Mouse (Mus musculus) heart, embryonic 15.5 days (tissue): ENCODE results near the gene Tmem178b. TPM values are rescaled to one million over a fixed set of nuclear protein-coding genes. Genes with fewer than 3 reads are reported as not detected.
A peak's percentile ranks its signal among the peaks of the same experiment; 100 is the strongest.

Experiments used
- ATAC-seq: fragments of 200-750 bp; cut with Nextera tagmentation; replicated peaks from 2 replicates; pipeline ENCODE4 v1.8.0; 2017; ENCODE audit warnings: low read depth, moderate TSS enrichment; ENCODE audit not compliant: insufficient number of reproducible peaks, insufficient read depth, low FRiP score
- H3K27ac ChIP-seq: fragments of 300-500 bp; sonication (generic); 2 replicates; pipeline ENCODE4 v1.5.1; 2015; ENCODE audit warnings: mild to moderate bottlenecking, inconsistent platforms
- H3K27me3 ChIP-seq: fragments of 300-500 bp; sonication (generic); 2 replicates; pipeline ENCODE4 v1.6.1; 2015; ENCODE audit warnings: inconsistent platforms
- H3K36me3 ChIP-seq: fragments of 300-500 bp; sonication (generic); 2 replicates; pipeline ENCODE4 v1.6.1; 2015; ENCODE audit warnings: mild to moderate bottlenecking, inconsistent platforms
- H3K4me1 ChIP-seq: fragments of 300-500 bp; sonication (generic); replicated peaks from 2 replicates; pipeline ENCODE4 v1.6.1; 2015; ENCODE audit warnings: inconsistent platforms
- H3K4me2 ChIP-seq: fragments of 300-500 bp; sonication (generic); 2 replicates; pipeline ENCODE4 v1.6.1; 2015; ENCODE audit warnings: inconsistent platforms, mild to moderate bottlenecking, moderate library complexity
- H3K4me3 ChIP-seq: fragments of 300-500 bp; sonication (generic); 2 replicates; pipeline ENCODE4 v1.5.1; 2015; ENCODE audit warnings: mild to moderate bottlenecking, inconsistent platforms
- H3K9ac ChIP-seq: fragments of 300-500 bp; sonication (generic); 2 replicates; pipeline ENCODE4 v1.6.1; 2015; ENCODE audit warnings: mild to moderate bottlenecking, inconsistent platforms
- H3K9me3 ChIP-seq: fragments of 300-500 bp; sonication (generic); replicated peaks from 2 replicates; pipeline ENCODE4 v1.6.1; 2016; ENCODE audit warnings: inconsistent platforms
- WGBS: fragments of 180-500 bp; shearing (Covaris S2); methylation state at CpG from one replicate; pipeline ENCODE4 v1.1.7; 2015; ENCODE audit warnings: mixed read lengths; 5-methylcytosine and 5-hydroxymethylcytosine counted together
- polyA plus RNA-seq: library from polyadenylated mRNA; unstranded; fragments of >200 nt; fragmentation: Nextera tagmentation; extraction: Ambion mirVana; gene quantifications from 2 replicates; pipeline ENCODE4 v1.2.1, GENCODE M21; 2015

Tmem178b gene
- 0.01 and 0.23 TPM in 2 replicates for polyA plus RNA-seq

GRCm38 (mm10) chr6:39872901-39873591, at the start of gene Tmem178b:
TSS of gene Tmem178b (plus strand) at chr6:39873271.
- ATAC-seq = 0 out of 2 replicates have a peak, but pooled peaks have one; percentile 18
- WGBS = under 1% methylated on average over 63 of the region's 63 CpGs
- peak within 1 kb of the TSS; percentile 97 for H3K4me2 ChIP-seq

GRCm38 (mm10) chr6:39828736-39829135, 44.3 kb upstream of the Tmem178b start:
- Histone ChIP-seq H3K4me1 (no peaks in the 10 kb centered on the region), H3K9ac (no peak overlapping the region), H3K9me3 (no peaks in the 10 kb centered on the region), H3K36me3 (no peaks in the 10 kb centered on the region), H3K4me3 (no peak overlapping the region), H3K4me2 (no peak overlapping the region), H3K27me3 (no peaks in the 10 kb centered on the region), H3K27ac (no peak overlapping the region)
- WGBS = 64% methylated on average over 5 of the region's 5 CpGs
- ATAC-seq = no peak

More at GRCm38 (mm10) chr6:39872901-39873591, at the start of gene Tmem178b:
- peaks cover 28% of the 10 kb centered on the region for H3K4me1 ChIP-seq
- no peaks in the 10 kb centered on the region for H3K36me3 ChIP-seq
- H3K27me3 ChIP-seq = peaks cover 64% of the 10 kb centered on the region
- no peak within 1 kb of the TSS for H3K27ac ChIP-seq
- H3K9ac ChIP-seq = no peak within 1 kb of the TSS; the same call in 1 of the 2 replicates
- H3K9me3 ChIP-seq = no peaks in the 10 kb centered on the region
- H3K4me3 ChIP-seq = peak within 1 kb of the TSS; percentile 53

GRCm38 (mm10) chr6:39843698-39844342, 29.3 kb upstream of the Tmem178b start:
- Histone ChIP-seq H3K27me3 (no peaks in the 10 kb centered on the region), H3K4me3 (no peak overlapping the region)
- WGBS = 86% methylated on average over 14 of the region's 14 CpGs

GRCm38 (mm10) chr6:39847538-39847937, 25.5 kb upstream of the Tmem178b start:
- no peak for ATAC-seq
- Histone ChIP-seq H3K27me3 (no peaks in the 10 kb centered on the region), H3K4me2 (no peak overlapping the region), H3K4me3 (no peak overlapping the region), H3K9me3 (no peaks in the 10 kb centered on the region), H3K36me3 (no peaks in the 10 kb centered on the region), H3K27ac (no peak overlapping the region), H3K4me1 (no peaks in the 10 kb centered on the region), H3K9ac (no peak overlapping the region)
- WGBS = 62% methylated on average over 2 of the region's 2 CpGs

More at GRCm38 (mm10) chr6:39843698-39844342, 29.3 kb upstream of the Tmem178b start:
- ATAC-seq = no peak
- Histone ChIP-seq H3K36me3 (no peaks in the 10 kb centered on the region), H3K27ac (no peak overlapping the region), H3K4me1 (no peaks in the 10 kb centered on the region), H3K4me2 (no peak overlapping the region), H3K9ac (no peak overlapping the region), H3K9me3 (no peaks in the 10 kb centered on the region)

GRCm38 (mm10) chr6:39848766-39849165, 24.3 kb upstream of the Tmem178b start:
- Histone ChIP-seq H3K4me2 (no peak overlapping the region), H3K9me3 (no peaks in the 10 kb centered on the region), H3K27me3 (no peaks in the 10 kb centered on the region), H3K4me1 (no peaks in the 10 kb centered on the region), H3K36me3 (no peaks in the 10 kb centered on the region), H3K4me3 (no peak overlapping the region), H3K9ac (no peak overlapping the region), H3K27ac (no peak overlapping the region)
- WGBS = 35% methylated on average over 7 of the region's 7 CpGs
- no peak for ATAC-seq

GRCm38 (mm10) chr6:39849667-39850066, 23.4 kb upstream of the Tmem178b start:
- Histone ChIP-seq H3K4me3 (no peak overlapping the region), H3K27me3 (no peaks in the 10 kb centered on the region), H3K4me1 (no peaks in the 10 kb centered on the region), H3K27ac (no peak overlapping the region), H3K36me3 (no peaks in the 10 kb centered on the region), H3K9me3 (no peaks in the 10 kb centered on the region), H3K9ac (no peak overlapping the region), H3K4me2 (no peak overlapping the region)
- no peak for ATAC-seq
- WGBS = 77% methylated on average over 4 of the region's 4 CpGs

- 2% methylated on average over 28 of the region's 28 CpGs for WGBS
- peaks cover 67% of the 10 kb centered on the region for H3K27me3 ChIP-seq
- no peak overlapping the region for H3K9ac ChIP-seq
- H3K4me3 ChIP-seq = peak overlapping the region; percentile 53
- H3K36me3 ChIP-seq = no peaks in the 10 kb centered on the region
- H3K4me1 ChIP-seq = peaks cover 28% of the 10 kb centered on the region
- peak overlapping the region; percentile 97 for H3K4me2 ChIP-seq
- no peak overlapping the region for H3K27ac ChIP-seq
- no peaks in the 10 kb centered on the region for H3K9me3 ChIP-seq
- ATAC-seq = no peak
These were observed 2.6 kb upstream of the Tmem178b start for GRCm38 (mm10) chr6:39870271-39871135.

GRCm38 (mm10) chr6:39871381-39872305, 1.4 kb upstream of the Tmem178b start:
- no peaks in the 10 kb centered on the region for H3K36me3 ChIP-seq
- H3K4me3 ChIP-seq = peak overlapping the region; percentile 53
- WGBS = under 1% methylated on average over 70 of the region's 71 CpGs
- ATAC-seq = peak; percentile 80
- no peak overlapping the region for H3K27ac ChIP-seq
- no peaks in the 10 kb centered on the region for H3K9me3 ChIP-seq
- peak overlapping the region; percentile 97 for H3K4me2 ChIP-seq
- peaks cover 64% of the 10 kb centered on the region for H3K27me3 ChIP-seq
- H3K9ac ChIP-seq = 0 out of 2 replicates have a peak overlapping the region, but pooled peaks have one; percentile 3
- H3K4me1 ChIP-seq = peaks cover 28% of the 10 kb centered on the region

GRCm38 (mm10) chr6:39872306-39872900, 668 bp upstream of the Tmem178b start:
- Histone ChIP-seq H3K27me3 (peaks cover 64% of the 10 kb centered on the region), H3K36me3 (no peaks in the 10 kb centered on the region), H3K4me2 (peak overlapping the region; percentile 97), H3K4me3 (peak overlapping the region; percentile 53), H3K4me1 (peaks cover 28% of the 10 kb centered on the region), H3K9ac (no peak overlapping the region; the same call in 1 of the 2 replicates), H3K27ac (no peak overlapping the region), H3K9me3 (no peaks in the 10 kb centered on the region)
- ATAC-seq = no peak
- WGBS = under 1% methylated on average over 39 of the region's 39 CpGs

GRCm38 (mm10) chr6:39875186-39875585, 2.1 kb downstream of the Tmem178b start:
- Histone ChIP-seq H3K4me2 (no peak overlapping the region), H3K9me3 (no peaks in the 10 kb centered on the region), H3K27me3 (peaks cover 50% of the 10 kb centered on the region), H3K9ac (no peak overlapping the region), H3K4me1 (peaks cover 28% of the 10 kb centered on the region), H3K36me3 (no peaks in the 10 kb centered on the region), H3K27ac (no peak overlapping the region), H3K4me3 (no peak overlapping the region)
- WGBS = 64% methylated on average over 4 of the region's 4 CpGs
- ATAC-seq = no peak
